Mouse (Mus musculus): Measurements from ENCODE around the gene St6gal1. TPM values are rescaled to one million over a fixed set of nuclear protein-coding genes. Genes with fewer than 3 reads are reported as not detected.

Gene St6gal1
- polyA plus RNA-seq, 1 experiment from 2014 or later = 21.1 TPM

- 47% methylated on average over 6 of the region's 6 CpGs for WGBS (ENCODE audit: insufficient replicate concordance)
- no peak for ATAC-seq (ENCODE audit: low read depth)
These were observed 29.1 kb downstream of the St6gal1 start for GRCm38 (mm10) chr16:23253620-23254019.

GRCm38 (mm10) chr16:23254062-23254461, 29.5 kb downstream of the St6gal1 start:
- 48% methylated on average over 1 of the region's 1 CpGs for WGBS (ENCODE audit: insufficient replicate concordance)
- no peaks in the 10 kb centered on the region for H3K9me3 ChIP-seq (replicated peaks; ENCODE audit: control insufficient read depth, low read length)
- no peaks in the 10 kb centered on the region for H3K36me3 ChIP-seq (ENCODE audit: control insufficient read depth, insufficient read depth)
- no peak overlapping the region for H3K4me3 ChIP-seq (ENCODE audit: low read depth, low read length)
- H3K4me2 ChIP-seq (ENCODE audit: low read depth, low read length) = no peak overlapping the region
- no peaks in the 10 kb centered on the region for H3K27me3 ChIP-seq (ENCODE audit: control insufficient read depth, insufficient read depth, low read depth, low read length)
- no peak for ATAC-seq (ENCODE audit: low read depth)
- H3K9ac ChIP-seq (ENCODE audit: low read depth, low read length) = no peak overlapping the region
- H3K4me1 ChIP-seq (ENCODE audit: control insufficient read depth, low read depth, low read length) = no peaks in the 10 kb centered on the region
- no peak overlapping the region for H3K27ac ChIP-seq (ENCODE audit: low read length)

More at GRCm38 (mm10) chr16:23253620-23254019, 29.1 kb downstream of the St6gal1 start:
- H3K4me2 ChIP-seq (ENCODE audit: low read depth, low read length) = no peak overlapping the region
- no peaks in the 10 kb centered on the region for H3K4me1 ChIP-seq (ENCODE audit: control insufficient read depth, low read depth, low read length)
- no peak overlapping the region for H3K9ac ChIP-seq (ENCODE audit: low read depth, low read length)
- no peaks in the 10 kb centered on the region for H3K27me3 ChIP-seq (ENCODE audit: control insufficient read depth, insufficient read depth, low read depth, low read length)
- H3K4me3 ChIP-seq (ENCODE audit: low read depth, low read length) = no peak overlapping the region
- no peaks in the 10 kb centered on the region for H3K9me3 ChIP-seq (replicated peaks; ENCODE audit: control insufficient read depth, low read length)
- H3K36me3 ChIP-seq (ENCODE audit: control insufficient read depth, insufficient read depth) = no peaks in the 10 kb centered on the region
- H3K27ac ChIP-seq (ENCODE audit: low read length) = no peak overlapping the region

DNA sequence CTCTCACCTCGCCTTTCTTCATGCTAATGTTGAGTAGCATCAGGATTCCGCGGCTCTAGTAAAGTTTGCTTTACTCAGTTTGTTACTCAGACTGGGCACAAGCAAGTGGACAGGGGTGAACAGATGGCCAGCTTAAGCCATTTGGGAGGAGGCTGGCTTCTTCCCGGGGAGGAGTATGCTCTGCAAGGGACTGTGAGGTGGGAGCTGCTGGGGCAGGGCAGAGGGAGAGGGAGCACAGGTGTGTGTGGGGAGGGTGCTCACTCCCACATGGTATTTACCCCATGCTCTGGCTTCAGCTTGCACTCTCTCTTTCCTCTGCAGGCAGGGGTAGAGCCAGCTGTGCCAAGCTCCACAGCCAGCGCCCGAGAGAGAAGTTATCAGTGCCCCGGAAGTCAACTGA, 32.1 kb downstream of the St6gal1 start:
- no peaks in the 10 kb centered on the region for H3K4me1 ChIP-seq (ENCODE audit: control insufficient read depth, low read depth, low read length)
- no peak overlapping the region for H3K27ac ChIP-seq (ENCODE audit: low read length)
- 54% methylated on average over 7 of the region's 7 CpGs for WGBS (ENCODE audit: insufficient replicate concordance)
- H3K9me3 ChIP-seq (replicated peaks; ENCODE audit: control insufficient read depth, low read length) = no peaks in the 10 kb centered on the region
- no peak overlapping the region for H3K9ac ChIP-seq (ENCODE audit: low read depth, low read length)
- H3K27me3 ChIP-seq (ENCODE audit: control insufficient read depth, insufficient read depth, low read depth, low read length) = peaks cover 2% of the 10 kb centered on the region; the same call in 1 of the 2 replicates
- H3K4me2 ChIP-seq (ENCODE audit: low read depth, low read length) = no peak overlapping the region
- ATAC-seq (ENCODE audit: low read depth) = no peak
- no peak overlapping the region for H3K4me3 ChIP-seq (ENCODE audit: low read depth, low read length)
- no peaks in the 10 kb centered on the region for H3K36me3 ChIP-seq (ENCODE audit: control insufficient read depth, insufficient read depth)

GRCm38 (mm10) chr16:23258429-23258822, 33.9 kb downstream of the St6gal1 start:
- no peak for ATAC-seq (ENCODE audit: low read depth)
- Histone ChIP-seq H3K4me1 (ENCODE audit: control insufficient read depth, low read depth, low read length) (no peaks in the 10 kb centered on the region), H3K36me3 (ENCODE audit: control insufficient read depth, insufficient read depth) (no peaks in the 10 kb centered on the region), H3K4me3 (ENCODE audit: low read depth, low read length) (no peak overlapping the region), H3K27ac (ENCODE audit: low read length) (no peak overlapping the region), H3K4me2 (ENCODE audit: low read depth, low read length) (no peak overlapping the region), H3K27me3 (ENCODE audit: control insufficient read depth, insufficient read depth, low read depth, low read length) (peaks cover 2% of the 10 kb centered on the region; the same call in 1 of the 2 replicates), H3K9ac (ENCODE audit: low read depth, low read length) (no peak overlapping the region), H3K9me3 (replicated peaks; ENCODE audit: control insufficient read depth, low read length) (no peaks in the 10 kb centered on the region)
- 25% methylated on average over 7 of the region's 7 CpGs for WGBS (ENCODE audit: insufficient replicate concordance)

- H3K27me3 ChIP-seq (ENCODE audit: control insufficient read depth, insufficient read depth, low read depth, low read length) = peaks cover 2% of the 10 kb centered on the region; the same call in 1 of the 2 replicates
- H3K4me3 ChIP-seq (ENCODE audit: low read depth, low read length) = no peak overlapping the region
- no peaks in the 10 kb centered on the region for H3K36me3 ChIP-seq (ENCODE audit: control insufficient read depth, insufficient read depth)
- no peak overlapping the region for H3K27ac ChIP-seq (ENCODE audit: low read length)
- no peak for ATAC-seq (ENCODE audit: low read depth)
- H3K9ac ChIP-seq (ENCODE audit: low read depth, low read length) = no peak overlapping the region
- WGBS (ENCODE audit: insufficient replicate concordance) = 29% methylated on average over 4 of the region's 4 CpGs
- no peak overlapping the region for H3K4me2 ChIP-seq (ENCODE audit: low read depth, low read length)
- no peaks in the 10 kb centered on the region for H3K4me1 ChIP-seq (ENCODE audit: control insufficient read depth, low read depth, low read length)
- H3K9me3 ChIP-seq (replicated peaks; ENCODE audit: control insufficient read depth, low read length) = no peaks in the 10 kb centered on the region
These were observed 34.4 kb downstream of the St6gal1 start for GRCm38 (mm10) chr16:23258823-23259457.

GRCm38 (mm10) chr16:23259580-23259979, 35.0 kb downstream of the St6gal1 start:
- no peak overlapping the region for H3K4me3 ChIP-seq (ENCODE audit: low read depth, low read length)
- H3K4me2 ChIP-seq (ENCODE audit: low read depth, low read length) = no peak overlapping the region
- no peaks in the 10 kb centered on the region for H3K4me1 ChIP-seq (ENCODE audit: control insufficient read depth, low read depth, low read length)
- H3K36me3 ChIP-seq (ENCODE audit: control insufficient read depth, insufficient read depth) = no peaks in the 10 kb centered on the region
- no peak overlapping the region for H3K27ac ChIP-seq (ENCODE audit: low read length)
- WGBS (ENCODE audit: insufficient replicate concordance) = 41% methylated on average over 3 of the region's 3 CpGs
- no peak overlapping the region for H3K9ac ChIP-seq (ENCODE audit: low read depth, low read length)
- peaks cover 2% of the 10 kb centered on the region; the same call in 1 of the 2 replicates for H3K27me3 ChIP-seq (ENCODE audit: control insufficient read depth, insufficient read depth, low read depth, low read length)
- no peaks in the 10 kb centered on the region for H3K9me3 ChIP-seq (replicated peaks; ENCODE audit: control insufficient read depth, low read length)
- no peak for ATAC-seq (ENCODE audit: low read depth)

DNA sequence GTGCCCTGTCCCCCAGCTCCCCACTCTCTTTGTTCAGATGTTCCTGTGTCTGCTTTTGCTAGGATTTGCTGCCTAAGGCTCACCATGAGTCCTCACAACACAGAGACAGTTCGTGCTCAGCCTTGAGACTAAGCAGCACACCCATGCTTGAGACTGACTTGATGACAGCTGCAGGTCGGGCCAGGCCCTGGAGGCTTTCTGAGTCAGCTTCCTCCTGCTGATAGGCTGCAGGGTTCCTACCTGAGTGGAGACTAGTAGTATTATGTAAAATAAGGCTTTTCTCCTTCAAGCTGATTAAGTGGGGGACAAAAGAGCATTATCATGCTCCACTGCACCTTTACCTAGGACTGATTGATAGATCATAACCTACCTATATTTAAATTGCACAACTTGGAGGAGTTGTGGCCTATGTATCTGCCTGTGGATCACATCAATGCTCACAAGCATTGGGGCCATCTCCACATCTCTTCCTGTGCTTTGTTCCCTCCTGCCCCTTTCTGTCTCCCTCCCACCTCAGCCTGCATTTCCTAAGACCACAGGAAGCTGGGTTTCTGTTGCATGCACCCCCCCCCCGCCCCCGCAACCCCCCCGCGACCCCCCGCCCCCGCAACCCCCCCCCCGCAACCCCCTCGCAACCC, 37.7 kb downstream of the St6gal1 start:
- ATAC-seq (ENCODE audit: low read depth) = no peak
- no peak overlapping the region for H3K4me2 ChIP-seq (ENCODE audit: low read depth, low read length)
- WGBS (ENCODE audit: insufficient replicate concordance) = 22% methylated on average over 3 of the region's 10 CpGs

GRCm38 (mm10) chr16:23262846-23263245, 38.3 kb downstream of the St6gal1 start:
- H3K36me3 ChIP-seq (ENCODE audit: control insufficient read depth, insufficient read depth) = no peaks in the 10 kb centered on the region
- H3K4me1 ChIP-seq (ENCODE audit: control insufficient read depth, low read depth, low read length) = no peaks in the 10 kb centered on the region
- H3K27ac ChIP-seq (ENCODE audit: low read length) = no peak overlapping the region
- no peak overlapping the region for H3K9ac ChIP-seq (ENCODE audit: low read depth, low read length)
- no peak for ATAC-seq (ENCODE audit: low read depth)
- H3K9me3 ChIP-seq (replicated peaks; ENCODE audit: control insufficient read depth, low read length) = no peaks in the 10 kb centered on the region
- WGBS (ENCODE audit: insufficient replicate concordance) = 50% methylated on average over 5 of the region's 5 CpGs
- no peak overlapping the region for H3K4me3 ChIP-seq (ENCODE audit: low read depth, low read length)
- peaks cover 2% of the 10 kb centered on the region; the same call in 1 of the 2 replicates for H3K27me3 ChIP-seq (ENCODE audit: control insufficient read depth, insufficient read depth, low read depth, low read length)
- H3K4me2 ChIP-seq (ENCODE audit: low read depth, low read length) = no peak overlapping the region

More for the DNA sequence above, 37.7 kb downstream of the St6gal1 start:
- Histone ChIP-seq H3K9ac (ENCODE audit: low read depth, low read length) (no peak overlapping the region), H3K4me1 (ENCODE audit: control insufficient read depth, low read depth, low read length) (no peaks in the 10 kb centered on the region), H3K9me3 (replicated peaks; ENCODE audit: control insufficient read depth, low read length) (no peaks in the 10 kb centered on the region), H3K36me3 (ENCODE audit: control insufficient read depth, insufficient read depth) (no peaks in the 10 kb centered on the region), H3K27me3 (ENCODE audit: control insufficient read depth, insufficient read depth, low read depth, low read length) (peaks cover 2% of the 10 kb centered on the region; the same call in 1 of the 2 replicates), H3K27ac (ENCODE audit: low read length) (no peak overlapping the region), H3K4me3 (ENCODE audit: low read depth, low read length) (no peak overlapping the region)

DNA sequence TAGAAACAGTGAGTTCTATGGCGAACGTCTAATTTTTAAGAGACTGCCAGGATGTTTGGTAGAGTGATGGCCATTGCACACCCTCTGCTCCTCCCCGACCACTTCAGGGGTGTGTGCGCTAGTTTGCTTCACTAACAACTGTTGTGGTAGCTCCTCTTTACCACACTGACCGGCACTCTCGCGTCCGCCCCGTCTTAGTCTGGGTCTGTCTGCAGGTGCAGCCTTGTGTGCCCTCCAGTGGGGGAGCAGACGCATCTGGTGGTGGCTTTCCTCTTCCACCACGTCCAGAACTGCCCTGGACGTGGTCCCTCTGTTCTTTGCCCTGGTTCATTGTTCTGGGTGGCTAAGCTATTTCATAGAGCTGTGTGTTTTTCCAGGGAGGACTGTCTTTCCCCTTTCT, 40.5 kb downstream of the St6gal1 start:
- Histone ChIP-seq H3K4me1 (ENCODE audit: control insufficient read depth, low read depth, low read length) (no peaks in the 10 kb centered on the region; the same call in 1 of the 2 replicates), H3K4me2 (ENCODE audit: low read depth, low read length) (no peak overlapping the region), H3K9me3 (replicated peaks; ENCODE audit: control insufficient read depth, low read length) (no peaks in the 10 kb centered on the region), H3K36me3 (ENCODE audit: control insufficient read depth, insufficient read depth) (no peaks in the 10 kb centered on the region), H3K9ac (ENCODE audit: low read depth, low read length) (no peak overlapping the region), H3K27ac (ENCODE audit: low read length) (no peak overlapping the region), H3K27me3 (ENCODE audit: control insufficient read depth, insufficient read depth, low read depth, low read length) (peaks cover 2% of the 10 kb centered on the region; the same call in 1 of the 2 replicates), H3K4me3 (ENCODE audit: low read depth, low read length) (no peak overlapping the region)
- no peak for ATAC-seq (ENCODE audit: low read depth)
- 72% methylated on average over 12 of the region's 12 CpGs for WGBS (ENCODE audit: insufficient replicate concordance)
